Mouse (Mus musculus) brown adipose tissue, adult 24 weeks (tissue): ENCODE results near the gene Zfp827. TPM values are rescaled to one million over a fixed set of nuclear protein-coding genes. Genes with fewer than 3 reads are reported as not detected.
"Not testable (repeated sequence)": the region's sequence is repeated elsewhere in the genome, so short reads cannot be mapped to it uniquely, and the experiment has no call there.

Source experiments
- H3K27ac ChIP-seq: fragments of 200-500 bp; replicated peaks from 2 replicates; pipeline ENCODE4 v1.5.1; 2012; ENCODE audit warnings: low read depth, mild to moderate bottlenecking, low read length
- H3K4me1 ChIP-seq: fragments of 200-500 bp; 2 replicates; pipeline ENCODE4 v1.6.1; 2012; ENCODE audit warnings: low read length, mixed read lengths; ENCODE audit not compliant: control insufficient read depth, insufficient read depth, insufficient read length
- H3K4me3 ChIP-seq: fragments of 200-500 bp; 2 replicates; pipeline ENCODE4 v1.5.1; 2012; ENCODE audit warnings: low read depth, mild to moderate bottlenecking, low read length, moderate library complexity; ENCODE audit not compliant: insufficient read depth
- polyA plus RNA-seq: library from polyadenylated mRNA; stranded (reverse); fragments of >200 nt; gene quantifications from 2 replicates; pipeline ENCODE4 v1.2.4, GENCODE M21; 2012; ENCODE audit not compliant: missing spikeins, insufficient read depth, insufficient read length

Gene Zfp827
- polyA plus RNA-seq, 1 experiment: 5.0 TPM

DNA sequence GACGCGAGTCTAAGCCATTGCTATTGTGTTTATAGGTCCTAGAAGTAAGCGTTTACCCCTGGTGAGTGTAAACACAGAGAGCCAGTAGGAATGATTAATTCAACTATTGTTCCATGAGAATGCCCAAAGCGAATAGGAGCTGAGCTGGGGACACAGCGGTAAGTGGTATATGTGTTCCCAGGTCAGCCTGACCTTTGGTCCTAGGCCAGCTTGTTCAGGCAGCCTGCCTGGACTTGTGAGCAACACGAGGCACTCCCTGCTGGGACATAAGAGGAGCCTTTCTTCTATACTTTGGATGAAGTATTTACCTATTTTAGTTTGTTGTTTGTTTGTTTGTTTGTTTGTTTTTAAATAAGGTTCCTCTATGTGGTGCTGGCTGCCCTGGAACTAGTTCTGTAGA lies 86.3 kb downstream of the Zfp827 start:
- Histone ChIP-seq H3K4me1 (peaks cover 14% of the 10 kb centered on the region; the same call in 1 of the 2 replicates), H3K4me3 (no peak overlapping the region), H3K27ac (no peak overlapping the region)

DNA sequence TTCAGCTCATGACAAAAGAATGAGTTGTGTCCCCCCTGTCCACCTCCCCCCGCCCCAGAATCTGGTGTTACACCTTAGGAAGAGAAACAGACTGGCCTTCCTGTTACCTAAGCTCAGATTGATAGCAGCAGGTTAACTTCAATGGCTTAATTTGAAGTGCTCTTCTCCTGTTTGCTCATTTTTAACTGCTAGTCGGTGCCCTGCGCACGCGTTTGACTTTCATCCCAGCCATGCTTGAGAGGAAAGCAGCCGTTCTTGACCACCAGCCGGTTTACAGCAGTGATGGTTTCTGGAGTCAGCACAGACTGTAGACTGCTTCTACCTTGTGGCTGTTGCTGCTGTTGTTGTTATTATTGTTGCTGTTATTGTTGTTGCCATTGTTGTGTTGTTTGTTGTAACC lies 88.2 kb downstream of the Zfp827 start:
- H3K4me1 ChIP-seq: peaks cover 14% of the 10 kb centered on the region; the same call in 1 of the 2 replicates
- H3K4me3 ChIP-seq: no peak overlapping the region
- H3K27ac ChIP-seq: no peak overlapping the region

DNA sequence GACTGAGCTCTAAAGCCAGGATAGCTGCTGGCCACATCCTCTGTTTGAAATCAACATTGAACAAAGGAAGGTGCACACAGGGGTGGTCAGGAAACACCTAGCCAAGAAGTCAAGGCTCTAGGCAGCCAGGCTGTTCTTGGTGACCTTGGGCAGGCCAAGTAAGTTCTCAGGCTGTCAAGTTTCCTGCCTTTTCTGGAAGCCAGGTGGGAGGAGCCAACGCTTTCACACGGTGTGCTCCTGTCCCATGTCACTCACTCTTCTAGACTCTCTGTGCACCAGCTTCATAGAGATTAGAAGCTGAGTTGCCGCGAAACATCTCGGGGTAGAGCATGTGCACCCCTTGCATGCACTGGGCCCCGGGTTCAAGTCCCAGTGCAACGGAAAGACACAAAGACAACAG lies 89.5 kb downstream of the Zfp827 start:
- H3K4me1 ChIP-seq: peaks cover 14% of the 10 kb centered on the region; the same call in 1 of the 2 replicates
- no peak overlapping the region for H3K27ac ChIP-seq
- no peak overlapping the region for H3K4me3 ChIP-seq

DNA sequence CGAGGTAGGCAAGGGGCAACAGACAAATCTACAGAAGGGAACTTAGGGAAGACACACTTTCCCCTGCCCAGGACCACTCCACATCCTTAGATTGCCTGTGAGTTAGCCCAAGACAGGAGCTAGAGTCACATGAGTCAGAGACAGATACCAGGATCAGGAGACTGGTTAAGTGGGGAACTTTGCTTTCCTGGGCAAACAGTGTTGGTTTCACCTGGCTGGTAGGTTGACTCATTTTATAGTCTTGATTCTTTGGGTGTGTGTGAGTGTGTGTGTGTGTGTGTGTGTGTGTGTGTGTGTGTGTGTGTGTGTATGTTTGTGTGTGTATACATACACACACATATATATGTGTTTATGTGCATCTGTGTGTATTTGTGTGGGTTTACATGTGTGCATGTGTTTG lies 93.4 kb downstream of the Zfp827 start:
- Histone ChIP-seq H3K27ac (no peak overlapping the region), H3K4me1 (peaks cover 4% of the 10 kb centered on the region; the same call in 1 of the 2 replicates), H3K4me3 (no peak overlapping the region)

GRCm38 (mm10) chr8:79124231-79124630 lies 96.0 kb downstream of the Zfp827 start:
- Histone ChIP-seq H3K27ac (no peak overlapping the region), H3K4me3 (no peak overlapping the region), H3K4me1 (peaks cover 5% of the 10 kb centered on the region)

GRCm38 (mm10) chr8:79127211-79127816 lies 99.1 kb downstream of the Zfp827 start:
- H3K4me3 ChIP-seq: no peak overlapping the region
- H3K27ac ChIP-seq: no peak overlapping the region
- peaks cover 5% of the 10 kb centered on the region for H3K4me1 ChIP-seq

DNA sequence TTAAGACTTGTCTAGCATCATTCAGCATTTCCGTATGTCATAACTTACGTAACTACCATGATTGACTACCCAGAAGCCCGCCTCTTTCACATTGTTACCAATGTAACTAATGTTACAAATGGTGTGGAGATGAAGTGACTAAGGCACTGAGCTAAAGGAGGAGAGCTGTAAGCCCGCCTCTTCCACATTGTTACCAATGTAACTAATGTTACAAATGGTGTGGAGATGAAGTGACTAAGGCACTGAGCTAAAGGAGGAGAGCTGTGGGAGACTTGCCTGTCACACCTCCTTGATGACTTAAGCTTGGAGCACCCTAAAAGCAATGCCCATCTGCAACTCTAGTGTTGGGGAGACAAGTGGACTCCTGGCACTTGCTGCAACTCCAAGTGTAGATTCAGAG lies 100.3 kb downstream of the Zfp827 start:
- H3K27ac ChIP-seq, H3K4me1 ChIP-seq, H3K4me3 ChIP-seq: not testable (repeated sequence)

DNA sequence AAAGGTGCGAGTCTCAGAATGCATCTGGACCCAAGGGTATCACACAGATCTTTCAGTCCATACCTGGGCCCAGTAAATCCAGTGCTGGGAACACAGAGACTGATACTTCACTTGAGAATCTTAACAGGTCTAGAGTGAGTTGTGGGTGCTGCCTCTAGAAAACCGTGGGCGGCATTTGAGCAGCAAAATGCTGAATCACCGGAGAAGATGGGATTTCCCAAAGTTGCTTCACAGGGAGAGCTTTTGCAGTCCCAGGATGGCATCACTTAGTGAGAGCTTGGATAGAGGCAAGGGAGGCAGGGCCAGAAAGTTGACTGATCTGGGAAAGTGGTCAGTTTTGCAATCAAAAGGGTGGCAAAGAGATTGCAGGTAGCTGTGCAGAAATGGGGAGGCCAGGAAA lies 111.4 kb downstream of the Zfp827 start:
- H3K4me1 ChIP-seq: no peaks in the 10 kb centered on the region
- H3K27ac ChIP-seq: no peak overlapping the region
- no peak overlapping the region for H3K4me3 ChIP-seq

DNA sequence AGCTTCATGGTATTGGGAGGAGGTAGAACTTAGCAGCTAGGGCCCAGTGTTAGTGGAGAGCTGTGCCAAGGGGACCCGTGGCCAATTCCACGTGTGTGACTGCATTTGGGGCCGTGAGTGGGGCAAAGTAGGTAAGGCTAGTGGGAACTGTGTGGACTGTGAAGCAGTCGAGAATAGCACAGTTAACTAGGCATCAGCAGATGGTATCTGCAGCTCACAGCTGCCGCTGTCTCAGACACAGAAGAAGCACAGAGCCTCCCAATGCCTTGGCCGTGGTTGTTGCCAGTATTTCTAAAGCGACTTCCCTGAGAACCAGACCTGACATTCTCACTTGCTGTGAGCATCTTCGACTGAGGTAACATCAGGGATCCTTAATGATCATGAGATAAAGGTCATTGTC lies 112.7 kb downstream of the Zfp827 start:
- H3K4me3 ChIP-seq: no peak overlapping the region
- H3K27ac ChIP-seq: no peak overlapping the region
- no peaks in the 10 kb centered on the region for H3K4me1 ChIP-seq

DNA sequence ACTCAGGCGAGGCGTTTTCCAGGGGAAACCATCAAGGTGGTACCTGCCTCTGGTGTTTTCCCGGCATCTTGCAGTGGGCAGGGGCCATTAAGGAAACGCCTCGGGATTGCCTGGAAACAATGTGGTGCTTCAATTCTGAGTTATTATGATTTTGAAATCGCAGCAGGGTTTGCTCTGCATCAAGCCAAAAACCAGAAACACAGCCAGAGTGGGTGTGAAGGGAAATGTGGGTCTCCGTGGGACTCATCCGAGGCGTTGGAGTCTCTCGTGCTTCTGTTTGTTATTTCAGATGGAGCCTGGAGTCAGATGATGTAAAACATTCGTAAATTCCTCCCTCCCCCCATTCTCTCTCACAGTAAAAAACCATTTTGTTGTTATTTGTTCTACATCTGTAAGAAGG lies 113.4 kb downstream of the Zfp827 start:
- Histone ChIP-seq H3K4me3 (no peak overlapping the region), H3K4me1 (no peaks in the 10 kb centered on the region), H3K27ac (no peak overlapping the region)

GRCm38 (mm10) chr8:79143729-79144128 lies 115.5 kb downstream of the Zfp827 start:
- Histone ChIP-seq H3K4me3 (no peak overlapping the region), H3K27ac (no peak overlapping the region), H3K4me1 (no peaks in the 10 kb centered on the region)

GRCm38 (mm10) chr8:79145210-79145609 lies 117.0 kb downstream of the Zfp827 start:
- Histone ChIP-seq H3K4me3 (no peak overlapping the region), H3K4me1 (no peaks in the 10 kb centered on the region), H3K27ac (no peak overlapping the region)

- H3K4me3 ChIP-seq: no peak overlapping the region
- H3K27ac ChIP-seq: no peak overlapping the region
- peaks cover 2% of the 10 kb centered on the region for H3K4me1 ChIP-seq
Observed at GRCm38 (mm10) chr8:79145626-79146025, 117.4 kb downstream of the Zfp827 start.

GRCm38 (mm10) chr8:79148799-79149198 lies 120.6 kb downstream of the Zfp827 start:
- H3K4me3 ChIP-seq: no peak overlapping the region
- no peak overlapping the region for H3K27ac ChIP-seq
- H3K4me1 ChIP-seq: peaks cover 4% of the 10 kb centered on the region

- Histone ChIP-seq H3K4me3 (no peak overlapping the region), H3K4me1 (peaks cover 4% of the 10 kb centered on the region), H3K27ac (no peak overlapping the region)
Observed at GRCm38 (mm10) chr8:79149880-79150279, 121.6 kb downstream of the Zfp827 start.

- Histone ChIP-seq H3K27ac (no peak overlapping the region), H3K4me3 (no peak overlapping the region), H3K4me1 (peaks cover 4% of the 10 kb centered on the region)
Observed at GRCm38 (mm10) chr8:79150544-79151192, 122.4 kb downstream of the Zfp827 start.
